Mouse (Mus musculus) megakaryocyte-erythroid progenitor cell, adult 5 weeks (primary cell): Measurements from ENCODE around the gene Arhgef19. TPM values are rescaled to one million over a fixed set of nuclear protein-coding genes. Genes with fewer than 3 reads are reported as not detected.

Experiments used
- polyA plus RNA-seq: library from polyadenylated mRNA; stranded (reverse); fragments of >175 nt; gene quantifications from 2 replicates; pipeline ENCODE4 v1.2.3, GENCODE M21; 2012

Gene Arhgef19
- not detected in 2 replicates for polyA plus RNA-seq

DNA sequence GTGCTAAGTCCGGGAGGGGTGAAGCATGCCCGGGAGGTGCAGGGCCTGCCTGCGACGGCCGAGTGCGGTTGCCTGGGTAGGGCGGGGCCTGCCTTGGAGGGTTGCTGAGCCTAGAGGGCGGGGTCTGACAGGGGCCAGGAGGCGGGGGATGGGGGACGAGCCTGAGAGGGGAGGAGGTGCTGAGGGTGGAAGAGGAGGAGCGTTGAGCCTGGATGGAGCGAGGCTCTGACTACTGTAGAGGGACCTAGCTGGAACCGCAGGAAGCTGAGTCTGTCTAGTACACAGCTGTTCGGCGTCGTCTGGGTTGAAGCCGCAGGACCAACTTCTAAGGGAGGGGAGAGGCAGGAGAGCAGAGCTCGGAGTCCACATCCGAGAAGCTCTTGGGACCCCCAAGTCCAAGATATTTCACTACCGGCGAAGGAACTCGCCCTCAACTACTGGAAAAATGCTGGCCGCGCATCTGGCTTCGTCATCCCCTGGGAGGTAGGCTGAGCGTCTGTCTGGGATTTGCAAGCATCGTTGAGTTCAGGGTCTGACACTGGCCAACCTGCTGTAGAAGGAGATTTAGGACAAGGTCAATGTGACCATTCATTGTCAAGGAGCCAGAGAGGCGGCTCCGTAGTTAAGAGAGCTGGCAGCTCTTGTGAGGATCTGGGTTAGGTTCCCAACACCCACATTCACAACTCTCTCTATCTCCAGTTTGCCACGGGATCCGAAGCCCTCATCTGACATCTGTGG is at the start of gene Arhgef19:
Arhgef19 (plus strand) TSS at position 112 of the 738 bp plus-strand sequence.

DNA sequence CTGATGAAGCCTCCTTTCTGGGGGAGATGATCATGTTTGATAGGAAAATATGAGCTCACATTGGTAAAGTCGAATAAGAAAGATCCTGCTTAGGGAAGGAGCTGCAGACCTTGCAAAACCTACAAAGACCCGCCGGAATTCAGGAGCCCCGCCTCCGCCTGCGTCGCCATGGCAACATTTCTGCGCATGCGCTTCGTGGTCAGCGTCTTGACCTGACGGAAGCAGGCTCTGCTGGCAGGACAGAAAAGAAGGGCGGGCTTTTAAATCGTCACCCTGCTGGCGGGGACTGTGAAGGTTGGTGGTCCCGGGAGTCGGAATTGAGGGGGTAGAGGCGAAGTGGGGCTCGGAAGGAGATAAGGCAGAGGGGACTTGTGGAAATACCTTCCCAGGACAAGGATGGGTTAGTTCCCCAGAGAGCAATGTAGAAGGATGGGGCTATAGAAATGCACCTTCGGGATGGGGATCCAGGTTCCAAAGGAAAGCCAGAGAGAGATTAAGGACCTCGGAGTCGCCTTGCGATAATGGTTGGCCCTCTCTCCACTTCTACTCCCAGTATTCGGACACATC is 25.4 kb upstream of the Arhgef19 start, which contains the start of gene Rsg1:
Rsg1 (plus strand) TSS at position 187 of the 567 bp plus-strand sequence.

DNA sequence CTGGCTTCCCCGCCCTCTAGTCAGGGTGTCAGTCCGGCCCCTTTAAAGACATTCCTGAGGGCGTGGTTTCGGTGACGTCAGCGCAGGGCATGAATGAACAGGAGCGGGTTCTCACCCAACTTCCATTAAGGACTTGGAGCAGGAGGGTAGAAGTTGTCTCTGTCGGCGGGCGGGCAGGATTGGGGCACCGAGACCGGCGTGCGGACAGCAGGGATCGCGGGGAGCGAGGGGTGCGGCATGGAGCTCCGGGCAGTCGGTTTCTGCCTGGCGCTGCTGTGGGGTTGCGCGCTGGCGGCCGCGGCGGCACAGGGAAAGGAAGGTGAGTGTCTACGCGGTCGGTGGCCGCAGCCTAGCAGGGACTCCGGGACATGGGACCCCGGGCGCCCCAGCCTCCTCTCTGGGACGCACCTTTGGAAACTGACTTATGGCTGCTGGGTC is 61.8 kb downstream of the Arhgef19 start, which contains the start of gene Epha2:
Epha2 (plus strand) TSS at position 125 of the 438 bp plus-strand sequence.

Other genes starting within 250 kb of the Arhgef19 start
- 0.62 and 1.4 TPM in 2 replicates for gene Mfap2, start 229.1 kb upstream of the Arhgef19 start, polyA plus RNA-seq
- 22.6 and 32.8 TPM in 2 replicates for gene Crocc, start 178.9 kb upstream of the Arhgef19 start, polyA plus RNA-seq
- 97.0 and 104 TPM in 2 replicates for gene Necap2, start 161.1 kb upstream of the Arhgef19 start, polyA plus RNA-seq
- gene Spata21, start 151.2 kb upstream of the Arhgef19 start, polyA plus RNA-seq = not detected in 2 replicates
- 106 and 123 TPM in 2 replicates for gene Szrd1, start 99.7 kb upstream of the Arhgef19 start, polyA plus RNA-seq
- 15.0 and 15.5 TPM in 2 replicates for gene Fbxo42, start 91.6 kb upstream of the Arhgef19 start, polyA plus RNA-seq
- 2.6 and 3.3 TPM in 2 replicates for gene Rsg1, start 25.5 kb upstream of the Arhgef19 start, polyA plus RNA-seq
- gene Epha2, start 61.7 kb downstream of the Arhgef19 start, polyA plus RNA-seq = 1.7 and 2.5 TPM in 2 replicates
- not detected in 2 replicates for gene Fam131c, start 128.7 kb downstream of the Arhgef19 start, polyA plus RNA-seq
- gene Clcnka, start 159.2 kb downstream of the Arhgef19 start, polyA plus RNA-seq = not detected in 2 replicates
- not detected in 2 replicates for gene Clcnkb, start 176.5 kb downstream of the Arhgef19 start, polyA plus RNA-seq
- 0.03 and 0.04 TPM in 2 replicates for gene Hspb7, start 181.3 kb downstream of the Arhgef19 start, polyA plus RNA-seq
- gene Srarp, start 196.6 kb downstream of the Arhgef19 start, polyA plus RNA-seq = not detected in 2 replicates
- gene Zbtb17, start 205.2 kb downstream of the Arhgef19 start, polyA plus RNA-seq = 89.6 and 120 TPM in 2 replicates